Mouse (Mus musculus) WW6 (cell line): ENCODE data around the gene Krt9.
"Not testable (repeated sequence)": the region's sequence is repeated elsewhere in the genome, so short reads cannot be mapped to it uniquely, and the experiment has no call there.

Experiments used
- DNase-seq: peaks from one replicate; pipeline ENCODE4 v3.0.0-alpha.2; 2013; ENCODE audit warnings: low read depth, low spot score

Gene Krt9

DNA sequence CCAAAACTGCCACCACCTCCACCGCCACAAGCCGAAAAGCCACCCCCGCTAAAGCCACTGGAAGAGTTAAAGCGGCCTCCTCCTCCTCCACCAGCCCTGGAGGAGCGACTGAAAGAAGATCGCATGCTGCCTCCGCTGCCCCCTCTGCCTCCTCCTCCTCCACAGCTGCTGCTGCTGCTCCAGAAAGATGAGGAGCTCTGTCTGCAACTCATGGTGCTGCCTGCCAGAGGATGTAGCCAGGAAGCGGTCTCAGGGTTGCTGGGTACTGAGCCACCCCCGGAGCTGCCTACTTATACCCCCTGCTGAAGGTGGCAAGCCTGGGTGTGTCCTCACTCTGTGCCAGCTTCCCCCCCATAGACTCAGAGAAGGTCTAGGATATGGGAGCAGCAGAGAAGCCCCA, at the start of gene Krt9:
Gene Krt9 (minus strand): TSS at position 255 of the 400 bp plus-strand sequence.
- no peak for DNase-seq

DNA sequence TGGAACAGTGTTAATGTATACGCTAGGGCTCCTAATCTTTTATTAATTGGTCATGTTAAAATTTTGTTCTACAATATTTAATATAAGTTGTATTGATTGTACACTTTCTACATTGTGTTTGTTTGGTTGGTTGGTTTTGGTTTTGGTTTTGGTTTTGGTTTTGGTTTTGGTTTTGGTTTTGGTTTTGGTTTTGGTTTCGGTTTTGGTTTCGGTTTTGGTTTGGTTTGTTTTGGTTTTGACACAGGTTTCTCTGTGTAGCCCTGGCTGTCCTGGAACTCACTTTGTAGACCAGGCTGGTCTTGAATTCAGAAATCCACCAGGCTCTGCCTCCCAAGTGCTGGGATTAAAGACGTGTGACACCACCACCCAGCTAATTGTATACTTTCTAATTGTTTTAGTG, 47.2 kb upstream of the Krt9 start:
- DNase-seq, result not testable (repeated sequence)

DNA sequence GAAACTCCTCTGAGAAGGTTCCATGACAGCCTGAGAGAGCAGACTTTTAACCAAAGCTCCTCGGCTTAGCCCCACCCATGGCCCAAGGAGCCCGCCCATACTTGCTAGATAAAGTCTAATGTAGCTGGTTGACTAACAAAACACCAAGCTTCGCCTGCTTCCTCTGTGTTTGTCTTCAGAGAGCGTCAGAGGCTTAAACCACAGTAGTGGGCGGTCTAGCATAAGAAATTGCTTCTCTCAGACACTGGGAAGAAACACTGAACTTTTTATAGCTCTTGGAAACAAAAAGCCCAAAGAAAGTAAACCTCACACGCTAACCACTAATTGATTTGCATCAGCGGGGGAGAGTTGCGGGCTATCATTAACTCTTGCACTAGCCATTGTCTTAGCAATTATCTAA, 28.7 kb upstream of the Krt9 start:
- DNase-seq, result no peak

DNA sequence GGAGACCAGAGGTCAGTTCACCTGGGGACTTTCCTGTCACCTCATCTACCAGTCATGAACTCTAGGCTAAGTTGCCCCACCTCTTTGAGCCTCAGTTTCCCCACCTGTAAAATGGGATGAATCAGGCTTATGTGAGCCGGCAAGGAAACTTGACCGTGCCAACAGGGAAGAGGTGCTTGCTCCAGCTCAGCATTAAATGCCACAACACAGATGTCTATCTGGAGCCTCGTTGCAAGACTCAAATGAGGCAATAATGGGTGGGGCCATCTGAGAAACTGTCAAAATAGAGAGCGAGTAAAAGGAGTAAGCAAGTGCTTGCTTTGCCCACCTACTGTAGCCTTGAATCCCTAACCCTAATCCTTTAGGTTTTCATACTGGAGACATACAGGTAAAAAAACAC, 26.3 kb upstream of the Krt9 start:
- DNase-seq, result no peak

DNA sequence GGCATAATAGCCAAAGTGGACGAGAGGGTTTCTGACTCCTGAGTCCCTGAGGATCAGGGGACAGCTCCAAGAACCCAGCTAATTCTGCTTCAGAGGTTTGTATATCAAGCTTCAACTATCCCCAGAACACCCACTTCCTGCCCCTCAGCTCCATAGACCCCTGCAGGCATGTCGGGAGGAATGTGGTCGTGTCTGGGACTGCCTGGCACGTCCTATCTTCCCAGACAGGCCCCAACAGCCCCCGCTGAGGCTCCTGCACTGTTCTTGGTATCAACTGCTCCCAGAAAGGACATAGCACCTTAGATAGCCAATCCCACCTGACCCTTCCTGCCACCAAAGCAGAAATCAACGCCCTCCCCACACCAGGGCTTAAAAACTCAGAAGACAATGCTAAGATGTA, 15.5 kb upstream of the Krt9 start:
- no peak for DNase-seq

DNA sequence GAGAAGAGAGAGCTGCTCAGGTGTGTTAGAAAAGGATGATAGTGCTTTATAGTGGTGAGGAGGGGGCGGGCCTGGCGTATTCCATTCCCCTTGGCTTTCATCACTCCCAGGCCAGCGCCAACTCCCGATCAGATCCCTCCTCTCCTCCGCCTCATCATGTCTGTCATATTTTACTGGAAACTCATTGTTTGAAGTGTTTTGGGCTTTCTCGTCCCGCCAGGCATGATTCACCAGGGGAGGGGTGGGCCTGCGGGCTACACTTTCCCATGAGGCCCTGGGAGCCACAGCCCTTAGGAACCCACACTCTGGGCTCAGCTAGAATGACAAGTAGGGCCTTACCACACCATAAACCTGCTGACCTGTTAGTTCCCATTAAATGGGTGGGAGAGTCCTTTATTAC, 14.5 kb upstream of the Krt9 start, which contains the start of gene Krt14:
Gene Krt14 (minus strand): TSS at position 51 of the 400 bp plus-strand sequence.
- no peak for DNase-seq

- DNase-seq, result peak; percentile 56
These were observed 10.4 kb upstream of the Krt9 start for GRCm38 (mm10) chr11:100203448-100203847.

GRCm38 (mm10) chr11:100202906-100203305, 9.9 kb upstream of the Krt9 start:
- DNase-seq, result no peak

DNA sequence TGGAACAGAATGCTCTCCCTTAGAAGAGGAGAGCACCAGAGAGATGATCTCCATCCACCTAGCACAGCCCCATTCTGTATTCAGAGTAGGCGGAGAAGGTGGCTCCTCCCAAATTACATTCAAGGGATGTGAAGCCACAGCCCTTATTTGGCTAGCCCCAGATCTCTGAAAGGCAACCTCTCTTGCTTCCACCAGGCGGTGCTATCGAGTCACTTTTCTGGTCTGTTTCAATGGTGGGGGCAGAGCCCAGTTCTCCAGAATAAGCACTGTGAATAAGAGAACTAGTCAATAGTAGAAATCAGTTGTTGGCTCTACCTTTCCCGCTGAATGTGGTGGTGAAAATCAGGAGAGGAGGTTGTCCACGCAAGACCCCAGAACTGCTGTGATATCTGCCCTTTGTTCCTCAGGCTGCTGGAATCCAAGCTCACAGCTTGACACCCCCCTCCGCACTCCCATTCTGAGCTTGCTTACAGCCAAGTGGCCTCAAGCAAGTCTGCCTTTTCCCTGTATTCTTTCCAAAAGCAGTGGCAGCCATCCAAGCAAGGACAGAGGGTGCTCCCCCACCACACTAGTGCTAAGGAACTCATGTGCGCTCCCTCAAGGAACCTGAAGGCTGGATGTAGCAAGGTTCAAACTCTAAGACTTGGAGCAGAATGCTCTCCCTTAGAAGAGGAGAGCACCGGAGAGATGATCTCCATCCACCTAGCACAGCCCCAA, 7.2 kb upstream of the Krt9 start:
- DNase-seq, result peak; percentile 63

DNA sequence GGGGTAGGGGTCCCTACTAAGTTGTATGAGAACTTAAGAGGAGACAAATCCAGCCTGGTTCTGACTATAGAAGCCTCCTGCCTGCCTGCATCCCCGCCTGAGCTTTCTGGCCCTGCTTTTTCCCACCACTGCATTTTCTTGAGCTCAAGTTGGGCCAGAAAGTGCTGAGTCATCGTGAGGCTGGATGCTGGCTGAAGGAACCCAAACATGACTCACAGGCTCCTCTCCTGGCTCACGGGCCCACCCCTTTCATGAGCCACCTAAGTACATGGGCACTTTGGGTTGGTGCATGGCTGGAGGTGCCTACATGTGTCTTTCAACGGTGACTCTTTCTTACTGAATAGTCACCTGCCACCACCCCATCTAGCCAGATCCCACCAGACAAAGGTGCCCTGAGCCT, 5.6 kb upstream of the Krt9 start:
- peak; percentile 46 for DNase-seq

GRCm38 (mm10) chr11:100191820-100192219, 1.2 kb downstream of the Krt9 start:
- DNase-seq, result no peak

- DNase-seq, result no peak
These were observed 6.3 kb downstream of the Krt9 start for GRCm38 (mm10) chr11:100186736-100187135.

DNA sequence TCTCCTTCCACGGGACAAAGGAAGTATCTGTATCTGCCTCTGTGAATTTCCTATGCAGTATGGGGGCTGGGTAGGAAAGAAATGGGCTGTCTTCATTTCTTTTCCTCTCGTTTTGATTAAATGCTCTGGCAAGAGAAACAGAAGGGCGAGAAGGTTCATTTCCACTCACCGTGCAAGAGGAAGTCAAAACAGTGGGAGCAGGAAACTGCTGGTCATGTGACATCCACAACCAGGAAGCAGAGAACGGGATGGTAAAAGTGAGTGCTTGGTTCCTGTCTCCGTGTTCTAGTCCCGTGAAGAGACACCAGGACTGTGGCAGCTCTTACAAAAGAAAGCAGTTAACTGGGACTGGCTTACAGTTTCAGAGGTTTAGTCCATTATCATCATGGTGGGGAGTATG, 11.3 kb downstream of the Krt9 start:
- DNase-seq, result no peak

DNA sequence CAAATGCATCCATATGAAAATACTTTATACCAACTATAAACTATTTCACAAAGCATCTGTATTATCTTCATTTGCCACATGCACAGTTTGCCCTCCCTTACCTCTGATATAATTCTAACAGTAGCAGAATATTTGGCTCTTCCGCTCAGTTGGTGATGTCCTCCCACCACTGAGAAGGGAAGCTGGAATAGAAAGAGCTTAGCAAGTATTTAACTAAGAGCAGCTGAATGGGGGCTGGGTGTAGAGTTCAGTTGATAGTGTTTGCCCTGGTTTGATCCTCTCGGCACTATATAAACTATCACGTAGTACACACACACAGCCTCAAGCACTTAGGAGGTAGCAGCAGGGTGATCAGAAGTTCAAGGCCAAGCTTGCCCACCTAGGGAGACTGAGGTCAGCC, 13.8 kb downstream of the Krt9 start:
- DNase-seq, result no peak

- no peak for DNase-seq
These were observed 14.7 kb downstream of the Krt9 start for GRCm38 (mm10) chr11:100178307-100178706.

GRCm38 (mm10) chr11:100176791-100177190, 16.3 kb downstream of the Krt9 start:
- DNase-seq, result no peak

- DNase-seq, result peak; percentile 59
These were observed 24.0 kb downstream of the Krt9 start for GRCm38 (mm10) chr11:100168765-100169762.

GRCm38 (mm10) chr11:100168071-100168470, 25.0 kb downstream of the Krt9 start:
- no peak for DNase-seq

GRCm38 (mm10) chr11:100164392-100164791, 28.7 kb downstream of the Krt9 start:
- DNase-seq, result no peak

DNA sequence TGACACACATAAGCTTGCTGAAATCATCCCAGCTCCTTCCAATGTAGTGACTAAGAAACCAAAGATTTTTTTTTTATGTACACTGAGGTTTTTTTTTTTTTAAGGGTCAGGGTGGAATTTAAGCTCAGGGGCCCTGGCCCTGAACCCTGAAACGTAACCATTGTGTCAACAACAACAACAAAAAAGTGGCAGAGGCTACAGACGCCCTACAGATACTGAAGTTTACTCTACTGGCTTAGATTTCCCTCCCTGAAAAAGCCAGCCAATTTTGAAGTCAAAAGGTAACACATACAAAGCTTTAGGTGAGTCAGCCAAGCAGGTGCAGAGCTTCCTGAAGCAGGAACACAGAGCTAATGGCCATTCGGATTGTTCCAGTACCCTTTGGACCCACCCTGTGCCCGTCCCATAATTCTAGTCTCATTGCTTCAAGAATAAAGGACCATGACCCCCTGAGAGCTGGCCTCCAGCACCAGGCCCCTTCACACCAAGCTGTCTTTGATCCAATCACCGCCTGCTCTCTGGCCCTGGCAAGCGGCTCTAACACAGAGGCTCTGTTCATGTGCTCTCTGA, 35.1 kb downstream of the Krt9 start:
- no peak for DNase-seq

DNA sequence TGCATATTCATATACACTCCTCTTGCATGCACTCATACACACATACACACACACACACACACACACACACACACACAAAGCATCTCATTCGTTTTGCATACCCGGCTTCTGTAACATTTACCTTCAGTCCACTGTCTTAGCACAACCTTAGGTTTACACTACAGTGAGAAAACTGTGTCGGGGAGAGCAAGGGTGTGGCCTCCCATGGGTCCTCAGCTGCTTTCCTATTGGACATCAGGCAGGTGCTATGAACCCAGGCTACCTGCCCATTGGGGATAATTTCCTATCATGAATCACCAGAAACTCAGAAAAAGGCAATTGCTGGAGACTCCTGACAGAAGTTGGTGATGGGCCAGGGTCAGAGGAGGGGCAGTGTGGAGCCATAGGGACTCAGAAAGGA, 35.7 kb downstream of the Krt9 start:
- no peak for DNase-seq
